Mouse (Mus musculus) lung, postnatal 0 days (tissue): ENCODE results near the gene Sema6b.

Source experiments
- CTCF ChIP-seq: IDR thresholded peaks from 2 replicates; pipeline ENCODE4 v1.5.1; 2016; ENCODE audit warnings: antibody characterized with exemption, mild to moderate bottlenecking
- EP300 ChIP-seq: IDR thresholded peaks from 2 replicates; pipeline ENCODE4 v1.6.1; 2016; ENCODE audit warnings: antibody characterized with exemption, mild to moderate bottlenecking, control low read depth

DNA sequence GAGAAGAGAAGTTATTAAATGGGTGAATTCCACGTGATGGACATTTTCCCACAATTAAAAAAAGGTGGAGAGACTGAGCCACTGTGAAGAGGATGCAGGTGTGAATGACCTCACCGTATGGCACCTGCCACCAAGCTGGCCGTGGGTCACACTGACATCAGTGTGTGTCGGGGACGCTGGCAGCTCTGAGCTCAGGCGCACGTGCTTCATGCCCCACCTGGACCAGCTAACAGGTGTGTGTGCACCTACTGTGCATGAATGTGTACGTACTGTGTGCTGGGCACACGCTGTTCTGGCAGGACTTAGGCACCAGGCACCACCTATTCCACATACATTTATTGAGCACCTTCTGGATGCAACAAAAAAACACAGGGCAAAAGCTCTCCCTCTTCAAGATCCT lies 4.4 kb upstream of the Sema6b start:
- TF ChIP-seq CTCF, result no peak
- TF ChIP-seq EP300, result no peak
